Mouse (Mus musculus): Measurements from ENCODE around the gene Pam. TPM values are rescaled to one million over a fixed set of nuclear protein-coding genes. Genes with fewer than 3 reads are reported as not detected.
A peak's percentile ranks its signal among the peaks of the same experiment; 100 is the strongest.

The Pam gene
- polyA plus RNA-seq, 1 experiment from 2014 or later, result 55.7 TPM

DNA sequence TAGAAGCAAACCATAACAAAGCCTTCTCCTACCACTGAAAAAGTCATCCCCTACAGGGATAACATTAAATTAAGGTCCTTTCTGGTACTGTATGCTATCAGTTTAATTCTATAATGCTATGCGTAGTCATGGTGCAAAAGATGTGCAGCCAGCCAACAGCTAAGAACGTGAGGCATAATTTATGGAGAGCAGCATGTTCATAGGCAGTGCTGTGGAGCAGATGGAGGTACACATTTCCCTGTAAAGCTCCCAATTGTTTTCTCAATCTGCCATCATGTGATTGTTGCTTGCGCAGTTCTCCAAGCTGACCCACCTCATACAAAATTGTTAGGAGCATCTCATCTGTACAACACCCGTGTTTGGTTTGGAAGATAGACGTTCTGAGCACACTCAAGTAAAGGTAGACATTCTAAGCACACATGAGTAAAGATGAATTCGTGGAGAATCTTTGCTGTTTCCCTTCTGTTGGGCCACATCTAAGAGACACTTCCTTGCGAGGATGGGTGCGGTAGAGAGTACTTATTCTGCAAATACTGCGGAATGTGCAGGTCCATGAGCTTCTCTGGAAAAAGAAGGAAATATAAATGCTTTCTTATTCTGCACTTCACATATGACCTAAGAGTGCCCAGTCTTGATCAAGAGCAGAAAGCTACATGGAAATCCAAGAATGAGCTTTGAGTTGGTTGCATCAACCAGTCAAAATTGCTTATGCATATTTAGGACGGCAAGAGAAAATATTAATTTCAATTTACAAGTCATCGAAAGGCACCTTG is 2.7 kb upstream of the Pam start:
- no peak overlapping the region for H3K27ac ChIP-seq
- no peaks in the 10 kb centered on the region for H3K27me3 ChIP-seq
- no peaks in the 10 kb centered on the region for H3K36me3 ChIP-seq
- ATAC-seq (ENCODE audit: insufficient number of reproducible peaks, low FRiP score, low TSS enrichment, low read depth), result no peak
- H3K9ac ChIP-seq, result no peak overlapping the region
- peaks cover 8% of the 10 kb centered on the region for H3K4me1 ChIP-seq
- no peak overlapping the region for H3K4me3 ChIP-seq
- H3K4me2 ChIP-seq, result no peak overlapping the region
- no peaks in the 10 kb centered on the region for H3K9me3 ChIP-seq
- WGBS, result 87% methylated on average over 11 of the region's 11 CpGs

- Histone ChIP-seq H3K27me3 (no peaks in the 10 kb centered on the region), H3K9me3 (no peaks in the 10 kb centered on the region), H3K9ac (no peak overlapping the region), H3K4me2 (no peak overlapping the region), H3K36me3 (no peaks in the 10 kb centered on the region), H3K4me3 (no peak overlapping the region), H3K27ac (no peak overlapping the region), H3K4me1 (peaks cover 8% of the 10 kb centered on the region)
- no peak for ATAC-seq (ENCODE audit: insufficient number of reproducible peaks, low FRiP score, low TSS enrichment, low read depth)
- WGBS, result 84% methylated on average over 1 of the region's 1 CpGs
Observed at GRCm38 (mm10) chr1:98096396-98096935, 1.0 kb upstream of the Pam start.

- H3K9ac ChIP-seq, result peak overlapping the region; percentile 76
- peak overlapping the region; percentile 89 for H3K4me2 ChIP-seq
- H3K27ac ChIP-seq, result peak overlapping the region; percentile 84
- ATAC-seq (ENCODE audit: insufficient number of reproducible peaks, low FRiP score, low TSS enrichment, low read depth), result no peak
- WGBS, result 31% methylated on average over 9 of the region's 9 CpGs
- H3K27me3 ChIP-seq, result no peaks in the 10 kb centered on the region
- H3K36me3 ChIP-seq, result no peaks in the 10 kb centered on the region
- H3K4me1 ChIP-seq, result peaks cover 8% of the 10 kb centered on the region
- H3K9me3 ChIP-seq, result no peaks in the 10 kb centered on the region
- peak overlapping the region; percentile 76 for H3K4me3 ChIP-seq
Observed at GRCm38 (mm10) chr1:98095991-98096330, 515 bp upstream of the Pam start.

- WGBS, result 0% methylated on average over 20 of the region's 20 CpGs
Observed at GRCm38 (mm10) chr1:98094811-98095245, 618 bp downstream of the Pam start.

GRCm38 (mm10) chr1:98089336-98089975 is 6.0 kb downstream of the Pam start:
- no peaks in the 10 kb centered on the region for H3K36me3 ChIP-seq
- no peak for ATAC-seq (ENCODE audit: insufficient number of reproducible peaks, low FRiP score, low TSS enrichment, low read depth)
- H3K4me3 ChIP-seq, result no peak overlapping the region
- WGBS, result 82% methylated on average over 5 of the region's 5 CpGs
- H3K4me2 ChIP-seq, result no peak overlapping the region
- H3K4me1 ChIP-seq, result peaks cover 5% of the 10 kb centered on the region; the same call in 1 of the 2 replicates
- no peak overlapping the region for H3K27ac ChIP-seq
- H3K27me3 ChIP-seq, result no peaks in the 10 kb centered on the region
- no peak overlapping the region for H3K9ac ChIP-seq
- H3K9me3 ChIP-seq, result no peaks in the 10 kb centered on the region

More at GRCm38 (mm10) chr1:98094811-98095245, 618 bp downstream of the Pam start:
- Histone ChIP-seq H3K27ac (peak overlapping the region; percentile 84), H3K4me1 (peaks cover 8% of the 10 kb centered on the region), H3K4me2 (peak overlapping the region; percentile 89), H3K9me3 (no peaks in the 10 kb centered on the region), H3K4me3 (peak overlapping the region; percentile 76), H3K27me3 (no peaks in the 10 kb centered on the region), H3K9ac (peak overlapping the region; percentile 76), H3K36me3 (no peaks in the 10 kb centered on the region)
- peak; percentile 32; the same call in 1 of the 2 replicates for ATAC-seq (ENCODE audit: insufficient number of reproducible peaks, low FRiP score, low TSS enrichment, low read depth)

GRCm38 (mm10) chr1:98086456-98086855 is 9.0 kb downstream of the Pam start:
- H3K27me3 ChIP-seq, result no peaks in the 10 kb centered on the region
- ATAC-seq (ENCODE audit: insufficient number of reproducible peaks, low FRiP score, low TSS enrichment, low read depth), result no peak
- H3K9ac ChIP-seq, result no peak overlapping the region
- H3K9me3 ChIP-seq, result no peaks in the 10 kb centered on the region
- WGBS, result 66% methylated on average over 3 of the region's 3 CpGs
- no peak overlapping the region for H3K4me3 ChIP-seq
- no peak overlapping the region for H3K27ac ChIP-seq
- H3K4me2 ChIP-seq, result no peak overlapping the region
- H3K4me1 ChIP-seq, result peaks cover 13% of the 10 kb centered on the region
- H3K36me3 ChIP-seq, result no peaks in the 10 kb centered on the region

GRCm38 (mm10) chr1:98084596-98085274 is 10.7 kb downstream of the Pam start:
- 61% methylated on average over 13 of the region's 13 CpGs for WGBS
- Histone ChIP-seq H3K36me3 (no peaks in the 10 kb centered on the region), H3K4me1 (peaks cover 14% of the 10 kb centered on the region), H3K27ac (peak overlapping the region; percentile 35; the same call in 1 of the 2 replicates), H3K27me3 (no peaks in the 10 kb centered on the region), H3K4me2 (no peak overlapping the region), H3K9me3 (no peaks in the 10 kb centered on the region), H3K9ac (no peak overlapping the region), H3K4me3 (no peak overlapping the region)
- no peak for ATAC-seq (ENCODE audit: insufficient number of reproducible peaks, low FRiP score, low TSS enrichment, low read depth)

GRCm38 (mm10) chr1:98083508-98083907 is 11.9 kb downstream of the Pam start:
- Histone ChIP-seq H3K4me3 (no peak overlapping the region), H3K27ac (no peak overlapping the region), H3K4me1 (peaks cover 16% of the 10 kb centered on the region), H3K9ac (no peak overlapping the region), H3K27me3 (no peaks in the 10 kb centered on the region), H3K36me3 (no peaks in the 10 kb centered on the region), H3K4me2 (no peak overlapping the region), H3K9me3 (no peaks in the 10 kb centered on the region)
- no peak for ATAC-seq (ENCODE audit: insufficient number of reproducible peaks, low FRiP score, low TSS enrichment, low read depth)
- 53% methylated on average over 3 of the region's 3 CpGs for WGBS

DNA sequence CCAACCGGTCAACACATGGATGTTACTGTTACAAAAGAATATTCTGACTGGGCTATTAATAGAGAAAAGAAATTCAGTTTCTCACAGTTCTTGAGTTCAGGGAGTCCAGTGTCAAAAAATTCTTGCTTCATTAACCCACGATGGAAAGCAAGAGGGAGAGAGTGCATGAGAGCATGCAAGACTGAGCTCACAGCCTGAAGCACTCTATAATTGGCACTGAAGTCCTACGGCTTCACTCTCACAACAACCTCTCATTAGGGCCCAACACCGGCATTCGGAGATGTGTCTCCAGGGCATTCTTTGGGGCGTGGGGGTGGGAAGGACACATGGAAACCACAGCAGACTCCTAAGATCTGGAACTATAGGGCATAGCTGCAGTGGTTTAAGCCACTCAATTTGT is 12.5 kb downstream of the Pam start:
- 40% methylated on average over 6 of the region's 6 CpGs for WGBS
- no peak for ATAC-seq (ENCODE audit: insufficient number of reproducible peaks, low FRiP score, low TSS enrichment, low read depth)
- Histone ChIP-seq H3K9me3 (no peaks in the 10 kb centered on the region), H3K4me3 (no peak overlapping the region), H3K9ac (no peak overlapping the region), H3K4me2 (no peak overlapping the region), H3K36me3 (no peaks in the 10 kb centered on the region), H3K4me1 (peaks cover 16% of the 10 kb centered on the region), H3K27ac (no peak overlapping the region), H3K27me3 (no peaks in the 10 kb centered on the region)

DNA sequence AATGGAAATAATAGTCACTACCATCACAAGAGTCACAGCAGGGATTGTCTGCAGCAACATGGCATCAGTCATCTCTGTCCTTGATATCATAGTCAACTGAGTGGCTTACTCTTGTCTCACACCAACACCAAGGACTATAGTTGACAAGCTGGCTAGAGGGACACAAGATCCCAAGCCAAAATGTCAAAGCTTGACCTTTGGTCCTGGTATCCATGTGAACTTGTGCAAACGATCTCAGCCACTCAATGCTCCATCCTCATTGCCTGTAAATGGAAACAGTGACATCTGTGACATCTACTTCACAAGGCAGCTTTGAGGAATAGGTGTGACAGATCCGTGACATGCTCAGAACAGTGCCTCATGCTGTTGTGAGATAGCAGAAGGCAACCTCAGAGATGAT is 15.0 kb downstream of the Pam start:
- H3K4me3 ChIP-seq, result no peak overlapping the region
- H3K36me3 ChIP-seq, result no peaks in the 10 kb centered on the region
- 66% methylated on average over 2 of the region's 2 CpGs for WGBS
- H3K27me3 ChIP-seq, result no peaks in the 10 kb centered on the region
- no peak for ATAC-seq (ENCODE audit: insufficient number of reproducible peaks, low FRiP score, low TSS enrichment, low read depth)
- no peak overlapping the region for H3K4me2 ChIP-seq
- peaks cover 16% of the 10 kb centered on the region for H3K4me1 ChIP-seq
- no peak overlapping the region for H3K9ac ChIP-seq
- no peaks in the 10 kb centered on the region for H3K9me3 ChIP-seq
- H3K27ac ChIP-seq, result no peak overlapping the region

- Histone ChIP-seq H3K9ac (no peak overlapping the region), H3K4me2 (no peak overlapping the region), H3K4me1 (peaks cover 15% of the 10 kb centered on the region), H3K36me3 (no peaks in the 10 kb centered on the region), H3K27me3 (no peaks in the 10 kb centered on the region), H3K27ac (peak overlapping the region; percentile 44), H3K9me3 (no peaks in the 10 kb centered on the region), H3K4me3 (no peak overlapping the region)
- 32% methylated on average over 7 of the region's 7 CpGs for WGBS
- no peak for ATAC-seq (ENCODE audit: insufficient number of reproducible peaks, low FRiP score, low TSS enrichment, low read depth)
Observed at GRCm38 (mm10) chr1:98079640-98080039, 15.8 kb downstream of the Pam start.

GRCm38 (mm10) chr1:98078735-98079134 is 16.7 kb downstream of the Pam start:
- Histone ChIP-seq H3K27me3 (no peaks in the 10 kb centered on the region), H3K9me3 (no peaks in the 10 kb centered on the region), H3K36me3 (no peaks in the 10 kb centered on the region), H3K27ac (no peak overlapping the region), H3K4me3 (no peak overlapping the region), H3K4me1 (peaks cover 11% of the 10 kb centered on the region), H3K4me2 (no peak overlapping the region), H3K9ac (no peak overlapping the region)
- ATAC-seq (ENCODE audit: insufficient number of reproducible peaks, low FRiP score, low TSS enrichment, low read depth), result no peak
- WGBS, result 90% methylated on average over 7 of the region's 7 CpGs
